Comparison of ENCODE assay signal across 9 mouse cellular contexts in the genomic region with DNA sequence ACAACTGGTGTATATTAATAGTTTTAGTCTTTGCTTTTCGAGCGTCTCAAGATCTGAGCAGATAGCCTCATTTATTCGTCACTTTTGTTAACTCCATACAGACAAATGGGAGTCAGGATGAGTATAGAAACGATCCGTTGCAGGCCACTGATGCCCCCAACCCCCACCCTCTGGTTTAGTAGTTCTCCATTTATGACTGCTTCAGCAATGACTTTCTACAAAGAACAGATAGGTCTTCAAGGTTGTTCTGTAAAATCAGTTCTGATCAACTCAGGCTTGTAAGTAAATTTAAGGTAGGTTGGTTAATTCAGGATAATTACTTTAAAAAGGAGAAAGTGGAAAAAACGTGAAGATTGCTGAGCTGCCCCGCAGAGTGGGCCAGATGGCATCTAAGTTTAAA. TPM values are rescaled to one million over a fixed set of nuclear protein-coding genes. Genes with fewer than 3 reads are reported as not detected.
DNase-seq lines count a peak whose midpoint lies in the region; ATAC-seq and TF ChIP-seq lines count a peak whose summit lies in the region.
"Had no signal": no experiment of that assay in that cellular context is flagged by ENCODE, and none has a peak within 500 bp of the region (broad histone marks: within the 10 kb centered on the region; RNA-seq: fewer than 3 reads in every experiment).

No protein-coding gene starts in this region.

- TF ChIP-seq CTCF in bone marrow, adult 2 months (IDR thresholded peaks at IDR 0.05; ENCODE audit: control insufficient read depth, insufficient read depth, low read length), result no peak

- H3K27me3 ChIP-seq in heart, embryonic 14.5 days (ENCODE audit: control insufficient read depth, insufficient read depth, low read length), result no peaks in the 10 kb centered on the region
- no peaks in the 10 kb centered on the region for H3K27me3 ChIP-seq in hindbrain, embryonic 10.5 days (ENCODE audit: insufficient read depth, poor library complexity, severe bottlenecking)
- H3K27me3 ChIP-seq in midbrain, embryonic 12.5 days, result no peaks in the 10 kb centered on the region

- ATAC-seq in heart, embryonic 14.5 days (ENCODE audit: insufficient number of reproducible peaks, insufficient read depth, low FRiP score, low read depth), result no peak
- no peak for ATAC-seq in midbrain, embryonic 12.5 days (ENCODE audit: low FRiP score, low read depth)

- H3K27ac ChIP-seq in heart, embryonic 14.5 days (replicated peaks in 1 of 2; ENCODE audit: control insufficient read depth in 1 of 2, insufficient read depth in 1 of 2, low read depth in 2 of 2, low read length in 2 of 2), result no peak overlapping the region
- H3K27ac ChIP-seq in bone marrow, adult 2 months (ENCODE audit: control insufficient read depth, insufficient read depth, low read depth, low read length, poor library complexity), result no peak overlapping the region
- H3K27ac ChIP-seq in hindbrain, embryonic 10.5 days, result peak overlapping the region; percentile 99; the same call in 1 of the 2 replicates
- no peak overlapping the region for H3K27ac ChIP-seq in midbrain, embryonic 12.5 days (replicated peaks)

- TF ChIP-seq POLR2A in bone marrow, adult 2 months (IDR thresholded peaks at IDR 0.05; ENCODE audit: borderline replicate concordance, control insufficient read depth, low read depth, low read length), result no peak

- peak overlapping the region; percentile 85 for H3K4me2 ChIP-seq in heart, embryonic 14.5 days (ENCODE audit: low read length)
- H3K4me2 ChIP-seq in midbrain, embryonic 12.5 days (replicated peaks), result peak overlapping the region; percentile 71

- peak overlapping the region; percentile 85 for H3K9ac ChIP-seq in heart, embryonic 14.5 days (ENCODE audit: low read length)
- peak overlapping the region; percentile 93 for H3K9ac ChIP-seq in midbrain, embryonic 12.5 days (replicated peaks)

- peaks cover 5 to 9% of the 10 kb centered on the region in 2 experiments; a peak in 3 of 4 replicates for H3K4me1 ChIP-seq in heart, embryonic 14.5 days (ENCODE audit: control insufficient read depth in 2 of 2, insufficient read depth in 2 of 2, low read length in 2 of 2)
- H3K4me1 ChIP-seq in bone marrow, adult 2 months (ENCODE audit: control insufficient read depth, insufficient read depth, low read length), result no peaks in the 10 kb centered on the region
- peaks cover 16% of the 10 kb centered on the region for H3K4me1 ChIP-seq in hindbrain, embryonic 10.5 days (replicated peaks)
- peaks cover 16% of the 10 kb centered on the region for H3K4me1 ChIP-seq in midbrain, embryonic 12.5 days

- H3K9me3 ChIP-seq in heart, embryonic 14.5 days (ENCODE audit: control insufficient read depth, low read length), result no peaks in the 10 kb centered on the region
- no peaks in the 10 kb centered on the region for H3K9me3 ChIP-seq in hindbrain, embryonic 10.5 days
- H3K9me3 ChIP-seq in midbrain, embryonic 12.5 days, result no peaks in the 10 kb centered on the region

- 71% methylated on average over 7 of the region's 7 CpGs for WGBS in heart, embryonic 14.5 days
- WGBS in bone marrow, adult 2 months, result 67% methylated on average over 7 of the region's 7 CpGs
- 80% methylated on average over 7 of the region's 7 CpGs for WGBS in hindbrain, embryonic 10.5 days
- 74% methylated on average over 7 of the region's 7 CpGs for WGBS in midbrain, embryonic 12.5 days

- no peaks in the 10 kb centered on the region for H3K36me3 ChIP-seq in heart, embryonic 14.5 days (ENCODE audit: control insufficient read depth, insufficient read depth, low read length)
- H3K36me3 ChIP-seq in hindbrain, embryonic 10.5 days, result 0 out of 2 replicates have a peak, but pooled peaks cover 4% of the 10 kb centered on the region
- no peaks in the 10 kb centered on the region for H3K36me3 ChIP-seq in midbrain, embryonic 12.5 days

- DNase-seq in heart, adult 8-10 months (ENCODE audit: low spot score), result no peak
- no peak for DNase-seq in hindbrain, embryonic 10.5 days (ENCODE audit: low spot score)
- no peak for DNase-seq in right cerebral cortex, postnatal 14 days
- no peak for DNase-seq in right cerebral cortex, postnatal 25 days
- DNase-seq in adrenal gland, adult 8-10 months, result no peak
- DNase-seq: kidney, adult 2 months had no signal

- H3K4me3 ChIP-seq in heart, embryonic 14.5 days (ENCODE audit: control insufficient read depth in 1 of 2, insufficient read depth in 1 of 2, low read depth in 1 of 2, low read length in 2 of 2), result peak overlapping the region in 1 of 2 experiments; percentile 75; a peak in 2 of 4 replicates
- H3K4me3 ChIP-seq in bone marrow, adult 2 months (replicated peaks; ENCODE audit: control insufficient read depth, low read depth, low read length), result peak overlapping the region; percentile 3
- peak overlapping the region; percentile 78 for H3K4me3 ChIP-seq in hindbrain, embryonic 10.5 days
- peak overlapping the region; percentile 80 for H3K4me3 ChIP-seq in midbrain, embryonic 12.5 days

RNA-seq across cellular contexts. Expression of gene Odf2l, which starts 1.0 kb away (rescaled TPM):
- 10.3 and 15.2 TPM in 2 replicates for polyA plus RNA-seq in heart, embryonic 14.5 days (2014; fragmentation: Nextera tagmentation; extraction: Ambion mirVana)
- total RNA-seq in heart, adult 8-10 months (2022), result 10 to 100 TPM in 3 of 4 experiments, 1 to 10 TPM in 1; 5.7 to 14.7 (median 12.6) TPM
- polyA plus RNA-seq in bone marrow, adult 2 months (2011; ENCODE audit: insufficient read depth, insufficient read length, low replicate concordance, missing spikeins), result 10.2 and 22.6 TPM in 2 replicates
- polyA plus RNA-seq in hindbrain, embryonic 10.5 days (2016; fragmentation: Nextera tagmentation; extraction: Ambion mirVana), result 17.8 and 20.1 TPM in 2 replicates
- 28.5 and 31.7 TPM in 2 replicates for polyA plus RNA-seq in midbrain, embryonic 12.5 days (2016; fragmentation: Nextera tagmentation; extraction: Ambion mirVana)
- total RNA-seq in adrenal gland, adult 8-10 months (2022), result 10 to 100 TPM; 18.1 to 26.7 (median 22.5) TPM

RNA-seq across cellular contexts. Expression of gene Clca2, which starts 20.2 kb away (rescaled TPM):
- polyA plus RNA-seq in heart, embryonic 14.5 days (2014; fragmentation: Nextera tagmentation; extraction: Ambion mirVana), result 0.04 and 0.26 TPM in 2 replicates
- total RNA-seq in heart, adult 8-10 months (2022), result under 1 TPM in 2 of 4 experiments, not detected in 2; 0.05 to 0.22 TPM
- polyA plus RNA-seq in bone marrow, adult 2 months (2011; ENCODE audit: insufficient read depth, insufficient read length, low replicate concordance, missing spikeins), result not detected in 2 replicates
- polyA plus RNA-seq in hindbrain, embryonic 10.5 days (2016; fragmentation: Nextera tagmentation; extraction: Ambion mirVana), result 0.17 and 0.39 TPM in 2 replicates
- polyA plus RNA-seq in midbrain, embryonic 12.5 days (2016; fragmentation: Nextera tagmentation; extraction: Ambion mirVana), result 0.09 TPM in 1 of 2 replicates, not detected in the other
- total RNA-seq in adrenal gland, adult 8-10 months (2022), result 1 to 10 TPM in 1 of 4 experiments, under 1 TPM in 1, not detected in 2; 0.12 to 1.3 TPM
